Mouse (Mus musculus): ENCODE measurements around the gene Fbln1. TPM values are rescaled to one million over a fixed set of nuclear protein-coding genes. Genes with fewer than 3 reads are reported as not detected.
"Not testable (repeated sequence)": the region's sequence is repeated elsewhere in the genome, so short reads cannot be mapped to it uniquely, and the experiment has no call there.

Fbln1 gene
- total RNA-seq, 2 experiments from 2014 or later, result 10.8 to 13.8 TPM

DNA sequence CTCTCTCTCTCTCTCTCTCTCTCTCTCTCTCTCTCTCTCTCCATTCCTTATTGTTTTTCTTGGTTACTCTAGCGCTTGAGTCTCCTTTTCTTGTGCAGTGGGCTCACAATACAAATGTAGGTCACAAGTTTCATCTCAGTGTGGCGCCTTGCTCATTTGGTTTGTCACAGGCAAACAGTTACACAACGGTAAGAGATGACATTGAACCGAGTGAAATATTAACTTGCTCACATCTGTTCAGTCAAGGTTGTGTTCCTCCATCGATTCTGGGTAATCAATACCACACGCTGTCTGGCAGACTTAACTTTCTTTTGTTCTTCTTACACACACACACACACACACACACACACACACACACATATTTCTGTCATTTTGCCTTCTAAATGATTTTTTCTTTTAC is 124.3 kb downstream of the Fbln1 start:
- DNase-seq (ENCODE audit: low spot score in 2 of 2), result no peak

DNA sequence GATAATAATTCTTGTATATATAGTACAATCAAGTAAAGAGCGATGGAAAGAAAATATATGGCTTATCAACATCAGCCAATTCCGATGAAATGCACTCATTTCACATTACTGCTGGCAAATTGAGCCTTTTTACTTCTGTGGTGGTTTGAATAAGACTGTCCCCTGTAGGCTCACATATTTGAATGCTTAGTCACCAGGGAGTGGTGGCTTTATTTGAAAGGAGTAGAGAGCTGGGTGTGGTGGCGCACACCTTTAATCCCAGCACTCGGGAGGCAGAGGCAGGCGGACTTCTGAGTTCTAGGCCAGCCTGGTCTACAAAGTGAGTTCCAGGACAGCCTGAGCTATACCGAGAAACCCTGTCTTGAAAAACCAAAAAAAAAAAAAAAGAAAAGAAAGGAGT is 127.8 kb downstream of the Fbln1 start:
- not testable (repeated sequence) for DNase-seq (ENCODE audit: low spot score in 2 of 2)

DNA sequence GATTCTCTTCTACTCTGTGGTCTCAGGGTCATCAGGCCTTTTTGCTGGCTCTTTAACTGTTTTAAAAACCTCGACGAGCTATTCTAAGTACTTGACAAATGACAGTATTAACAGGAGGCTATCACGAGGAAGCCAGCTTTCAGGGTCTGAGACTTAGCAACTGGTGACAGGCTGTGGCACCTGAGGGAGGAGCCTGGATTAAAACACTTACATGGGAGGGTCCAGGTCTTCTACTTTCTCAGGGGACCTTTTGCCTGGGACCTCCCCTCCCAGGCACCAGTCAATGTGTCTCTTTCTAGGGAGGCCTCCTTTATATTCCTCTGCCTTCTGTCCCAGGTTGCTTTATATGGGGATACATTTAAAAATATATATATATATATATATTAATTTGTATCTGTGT is 128.5 kb downstream of the Fbln1 start:
- DNase-seq (ENCODE audit: low spot score in 2 of 2), result no peak

DNA sequence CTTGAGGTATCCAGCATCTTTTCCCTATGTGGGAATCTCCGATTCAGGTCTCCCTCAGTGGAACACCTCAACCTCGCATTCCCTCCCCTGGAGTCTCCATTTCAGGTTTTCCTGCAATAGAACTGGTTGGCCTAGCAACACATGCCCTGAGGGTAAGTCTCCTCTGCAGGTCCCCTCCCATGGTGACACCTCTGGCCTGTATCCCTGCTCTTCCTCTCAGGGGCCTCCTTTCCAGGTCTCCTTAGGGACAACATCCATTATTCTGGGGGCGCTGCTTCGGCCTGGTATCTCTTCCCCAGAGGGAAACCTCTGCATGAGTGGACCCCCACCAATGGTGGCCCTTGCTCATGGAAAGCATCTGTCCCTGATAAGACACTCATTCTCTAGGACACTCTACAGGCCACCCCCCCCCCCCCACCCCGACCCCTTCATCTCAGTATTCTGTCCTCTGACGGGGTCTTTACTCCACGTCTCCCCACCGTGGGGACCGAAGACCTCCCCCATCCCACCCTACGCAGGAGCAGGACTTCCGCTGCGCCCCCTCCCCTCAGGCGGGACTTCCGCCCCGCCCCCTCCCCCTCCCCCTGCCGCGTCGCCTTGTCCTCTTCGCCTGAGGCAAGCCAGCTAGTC is 130.0 kb downstream of the Fbln1 start, which contains the start of gene Atxn10:
Gene Atxn10 (plus strand): TSS at position 575 of the 630 bp plus-strand sequence.
- no peak for DNase-seq (ENCODE audit: low spot score in 2 of 2)

Other genes with a start within 250 kb of the Fbln1 start
- 10 to 100 TPM; 90.8 to 94.2 TPM for gene 5031439G07Rik, start 217.4 kb upstream of the Fbln1 start, total RNA-seq (2021)
- gene Upk3a, start 188.8 kb upstream of the Fbln1 start, total RNA-seq (2021), result under 1 TPM; 0.35 to 0.42 TPM
- 10 to 100 TPM; 25.6 to 27.1 TPM for gene Fam118a, start 177.0 kb upstream of the Fbln1 start, total RNA-seq (2021)
- not detected for gene Smc1b, start 74.0 kb upstream of the Fbln1 start, total RNA-seq (2021)
- gene Ribc2, start 73.9 kb upstream of the Fbln1 start, total RNA-seq (2021), result not detected
- 100 to 1,000 TPM; 267 to 276 TPM for gene Atxn10, start 130.3 kb downstream of the Fbln1 start, total RNA-seq (2021)

Measured in left cerebral cortex, adult 18-20 months (tissue).